Mouse (Mus musculus): ENCODE results near the gene Dhx9.
"Not testable (repeated sequence)": the region's sequence is repeated elsewhere in the genome, so short reads cannot be mapped to it uniquely, and the experiment has no call there.

- TF ChIP-seq CTCF (IDR thresholded peaks at IDR 0.05; ENCODE audit: control insufficient read depth, insufficient read depth, insufficient replicate concordance, low read depth, low read length); POLR2A (IDR thresholded peaks at IDR 0.05; ENCODE audit: control insufficient read depth, low read depth, low read length): not testable (repeated sequence)
Measured at GRCm38 (mm10) chr1:153416271-153416832, 71.1 kb downstream of the Dhx9 start.

Measured in testis, adult 2 months (tissue).